Mouse (Mus musculus) midbrain, embryonic 11.5 days (tissue): ENCODE measurements around the gene Bcl7b. TPM values are rescaled to one million over a fixed set of nuclear protein-coding genes. Genes with fewer than 3 reads are reported as not detected.

Experiments used
- ATAC-seq: fragments of 200-750 bp; cut with Nextera tagmentation; 2 replicates; pipeline ENCODE4 v1.8.0; 2017; ENCODE audit warnings: moderate TSS enrichment, moderate library complexity; ENCODE audit not compliant: low FRiP score
- DNase-seq: peaks from one replicate; pipeline ENCODE4 v3.0.0; 2015; ENCODE audit warnings: low spot score; ENCODE audit errors: missing footprints
- H3K27ac ChIP-seq: fragments of 300-500 bp; sonication (generic); 2 replicates; pipeline ENCODE4 v1.5.1; 2014; ENCODE audit warnings: low read depth, low read length
- H3K27me3 ChIP-seq: fragments of 300-500 bp; sonication (generic); 2 replicates; pipeline ENCODE4 v1.6.1; 2014; ENCODE audit warnings: mild to moderate bottlenecking, low read length, moderate library complexity, mixed read lengths; ENCODE audit not compliant: control insufficient read depth, insufficient read depth
- H3K36me3 ChIP-seq: fragments of 300-500 bp; sonication (generic); 2 replicates; pipeline ENCODE4 v1.6.1; 2014; ENCODE audit warnings: mild to moderate bottlenecking, low read length, moderate library complexity, mixed read lengths; ENCODE audit not compliant: control insufficient read depth, insufficient read depth
- H3K4me1 ChIP-seq: fragments of 300-500 bp; sonication (generic); 2 replicates; pipeline ENCODE4 v1.6.1; 2014; ENCODE audit warnings: low read length; ENCODE audit not compliant: control insufficient read depth, insufficient read depth
- H3K4me2 ChIP-seq: fragments of 300-500 bp; sonication (generic); 2 replicates; pipeline ENCODE4 v1.6.1; 2014; ENCODE audit warnings: mild to moderate bottlenecking, moderate library complexity
- H3K4me3 ChIP-seq: fragments of 300-500 bp; sonication (generic); 2 replicates; pipeline ENCODE4 v1.5.1; 2014; ENCODE audit warnings: low read depth, low read length
- H3K9ac ChIP-seq: fragments of 300-500 bp; sonication (generic); 2 replicates; pipeline ENCODE4 v1.6.1; 2014; ENCODE audit warnings: low read length
- H3K9me3 ChIP-seq: fragments of 300-500 bp; sonication (generic); 2 replicates; pipeline ENCODE4 v1.6.1; 2016; ENCODE audit warnings: low read length; ENCODE audit not compliant: control insufficient read depth
- WGBS: fragments of 180-500 bp; shearing (Covaris S2); extraction: QIAGEN DNeasy Blood & Tissue Kit; methylation state at CpG from one replicate; pipeline ENCODE4 v1.1.7; 2014; 5-methylcytosine and 5-hydroxymethylcytosine counted together
- polyA plus RNA-seq: library from polyadenylated mRNA; unstranded; fragments of >200 nt; fragmentation: Nextera tagmentation; extraction: Ambion mirVana; gene quantifications from 2 replicates; pipeline ENCODE4 v1.2.1, GENCODE M21; 2014

Bcl7b gene
- polyA plus RNA-seq, 1 experiment from 2014 or later, result 42.6 TPM

- ATAC-seq, result no peak
- WGBS, result 93% methylated on average over 7 of the region's 7 CpGs
Observed at GRCm38 (mm10) chr5:135161650-135162049, 6.4 kb upstream of the Bcl7b start.

GRCm38 (mm10) chr5:135162361-135162760 is 5.7 kb upstream of the Bcl7b start:
- H3K27me3 ChIP-seq, result no peaks in the 10 kb centered on the region
- WGBS, result 94% methylated on average over 8 of the region's 8 CpGs
- no peak for ATAC-seq
- peaks cover 12% of the 10 kb centered on the region; the same call in 1 of the 2 replicates for H3K36me3 ChIP-seq
- no peaks in the 10 kb centered on the region for H3K9me3 ChIP-seq
- no peak overlapping the region for H3K4me3 ChIP-seq
- H3K4me2 ChIP-seq, result no peak overlapping the region
- no peak for DNase-seq
- H3K27ac ChIP-seq, result no peak overlapping the region
- H3K4me1 ChIP-seq, result no peaks in the 10 kb centered on the region
- no peak overlapping the region for H3K9ac ChIP-seq

More at GRCm38 (mm10) chr5:135161650-135162049, 6.4 kb upstream of the Bcl7b start:
- no peak for DNase-seq
- H3K4me2 ChIP-seq, result no peak overlapping the region
- H3K4me3 ChIP-seq, result no peak overlapping the region
- H3K36me3 ChIP-seq, result peaks cover 13% of the 10 kb centered on the region; the same call in 1 of the 2 replicates
- no peaks in the 10 kb centered on the region for H3K9me3 ChIP-seq
- H3K9ac ChIP-seq, result no peak overlapping the region
- no peaks in the 10 kb centered on the region for H3K27me3 ChIP-seq
- no peaks in the 10 kb centered on the region for H3K4me1 ChIP-seq
- H3K27ac ChIP-seq, result no peak overlapping the region

- Histone ChIP-seq H3K36me3 (peaks cover 10% of the 10 kb centered on the region; the same call in 1 of the 2 replicates), H3K27me3 (no peaks in the 10 kb centered on the region), H3K9me3 (no peaks in the 10 kb centered on the region), H3K4me1 (no peaks in the 10 kb centered on the region), H3K4me3 (no peak overlapping the region), H3K27ac (no peak overlapping the region), H3K4me2 (no peak overlapping the region), H3K9ac (no peak overlapping the region)
- DNase-seq, result no peak
- no peak for ATAC-seq
- 92% methylated on average over 6 of the region's 6 CpGs for WGBS
Observed at GRCm38 (mm10) chr5:135162821-135163220, 5.3 kb upstream of the Bcl7b start.

GRCm38 (mm10) chr5:135166909-135167308 is 1.2 kb upstream of the Bcl7b start:
- no peaks in the 10 kb centered on the region for H3K27me3 ChIP-seq
- WGBS, result 85% methylated on average over 4 of the region's 4 CpGs
- H3K9ac ChIP-seq, result no peak overlapping the region
- no peak overlapping the region for H3K4me2 ChIP-seq
- no peaks in the 10 kb centered on the region; the same call in 1 of the 2 replicates for H3K36me3 ChIP-seq
- H3K4me3 ChIP-seq, result no peak overlapping the region
- ATAC-seq, result no peak
- no peak overlapping the region for H3K27ac ChIP-seq
- H3K4me1 ChIP-seq, result 0 out of 2 replicates have a peak, but pooled peaks cover 4% of the 10 kb centered on the region
- no peak for DNase-seq
- H3K9me3 ChIP-seq, result no peaks in the 10 kb centered on the region

GRCm38 (mm10) chr5:135167469-135167868 is 614 bp upstream of the Bcl7b start:
- no peak overlapping the region for H3K4me2 ChIP-seq
- H3K27ac ChIP-seq, result no peak overlapping the region
- no peaks in the 10 kb centered on the region for H3K9me3 ChIP-seq
- ATAC-seq, result no peak
- no peaks in the 10 kb centered on the region for H3K27me3 ChIP-seq
- H3K4me3 ChIP-seq, result no peak overlapping the region
- WGBS, result 94% methylated on average over 4 of the region's 4 CpGs
- no peak for DNase-seq
- 0 out of 2 replicates have a peak, but pooled peaks cover 4% of the 10 kb centered on the region for H3K4me1 ChIP-seq
- H3K9ac ChIP-seq, result no peak overlapping the region
- H3K36me3 ChIP-seq, result no peaks in the 10 kb centered on the region

GRCm38 (mm10) chr5:135169479-135169878 is 1.4 kb downstream of the Bcl7b start:
- 0 out of 2 replicates have a peak, but pooled peaks cover 4% of the 10 kb centered on the region for H3K4me1 ChIP-seq
- no peak overlapping the region for H3K27ac ChIP-seq
- peaks cover 5% of the 10 kb centered on the region; the same call in 1 of the 2 replicates for H3K36me3 ChIP-seq
- no peaks in the 10 kb centered on the region for H3K9me3 ChIP-seq
- no peak for ATAC-seq
- peak overlapping the region; percentile 92 for H3K4me2 ChIP-seq
- DNase-seq, result no peak
- 93% methylated on average over 5 of the region's 5 CpGs for WGBS
- H3K9ac ChIP-seq, result peak overlapping the region; percentile 87
- H3K27me3 ChIP-seq, result no peaks in the 10 kb centered on the region
- peak overlapping the region; percentile 73 for H3K4me3 ChIP-seq

GRCm38 (mm10) chr5:135171688-135172220 is 3.7 kb downstream of the Bcl7b start:
- Histone ChIP-seq H3K9me3 (no peaks in the 10 kb centered on the region), H3K27me3 (no peaks in the 10 kb centered on the region), H3K4me3 (no peak overlapping the region), H3K36me3 (peaks cover 5% of the 10 kb centered on the region; the same call in 1 of the 2 replicates), H3K27ac (no peak overlapping the region), H3K4me2 (no peak overlapping the region), H3K4me1 (0 out of 2 replicates have a peak, but pooled peaks cover 4% of the 10 kb centered on the region), H3K9ac (no peak overlapping the region)
- no peak for ATAC-seq
- WGBS, result 92% methylated on average over 6 of the region's 6 CpGs
- DNase-seq, result no peak

- Histone ChIP-seq H3K4me3 (no peak overlapping the region), H3K9me3 (no peaks in the 10 kb centered on the region), H3K4me1 (0 out of 2 replicates have a peak, but pooled peaks cover 4% of the 10 kb centered on the region), H3K36me3 (peaks cover 5% of the 10 kb centered on the region; the same call in 1 of the 2 replicates), H3K27me3 (no peaks in the 10 kb centered on the region), H3K27ac (no peak overlapping the region), H3K9ac (no peak overlapping the region), H3K4me2 (no peak overlapping the region)
- DNase-seq, result no peak
- 95% methylated on average over 5 of the region's 5 CpGs for WGBS
- no peak for ATAC-seq
Observed at GRCm38 (mm10) chr5:135172986-135173385, 4.9 kb downstream of the Bcl7b start.

- Histone ChIP-seq H3K27me3 (no peaks in the 10 kb centered on the region), H3K27ac (no peak overlapping the region), H3K4me2 (no peak overlapping the region), H3K36me3 (peaks cover 14% of the 10 kb centered on the region; the same call in 1 of the 2 replicates), H3K9ac (no peak overlapping the region), H3K4me3 (no peak overlapping the region), H3K9me3 (no peaks in the 10 kb centered on the region), H3K4me1 (no peaks in the 10 kb centered on the region)
- no peak for DNase-seq
- ATAC-seq, result no peak
Observed at GRCm38 (mm10) chr5:135175086-135175485, 7.0 kb downstream of the Bcl7b start.
